Mouse (Mus musculus): ENCODE results near the gene Trpm1.

- TF ChIP-seq CTCF (IDR thresholded peaks at IDR 0.05; ENCODE audit: low read depth, low read length) (no peak), GATA1 (IDR thresholded peaks at IDR 0.05; ENCODE audit: borderline replicate concordance, low read length) (no peak), POLR2AphosphoS5 (IDR thresholded peaks at IDR 0.05; ENCODE audit: insufficient replicate concordance, low read depth, low read length) (no peak), TAL1 (conservative IDR thresholded peaks at IDR 0.05; ENCODE audit: low read depth, low read length) (no peak)
These were observed 142.8 kb downstream of the Trpm1 start for GRCm38 (mm10) chr7:64296286-64297010.
